Mouse (Mus musculus) megakaryocyte, embryonic 14.5 days (primary cell): Measurements from ENCODE around the gene Fpr3. TPM values are rescaled to one million over a fixed set of nuclear protein-coding genes. Genes with fewer than 3 reads are reported as not detected.
"Not testable (repeated sequence)": the region's sequence is repeated elsewhere in the genome, so short reads cannot be mapped to it uniquely, and the experiment has no call there.

Experiments used
- H3K27me3 ChIP-seq: replicated peaks from 2 replicates; pipeline ENCODE3; 2012; ENCODE audit warnings: inconsistent platforms
- H3K36me3 ChIP-seq: replicated peaks from 2 replicates; pipeline ENCODE3; 2012; ENCODE audit warnings: low read length, inconsistent platforms, mixed read lengths
- H3K4me1 ChIP-seq: 2 replicates; pipeline ENCODE4 v1.6.1; 2012; ENCODE audit warnings: inconsistent platforms
- H3K4me3 ChIP-seq: replicated peaks from 2 replicates; pipeline ENCODE3; 2012; ENCODE audit warnings: moderate library complexity, mild to moderate bottlenecking, inconsistent platforms
- H3K9me3 ChIP-seq: 2 replicates; pipeline ENCODE4 v1.6.1; 2012; ENCODE audit warnings: inconsistent platforms
- FLI1 ChIP-seq: IDR thresholded peaks from 2 replicates; pipeline ENCODE4 v1.6.1; 2012; ENCODE audit warnings: low read length, inconsistent platforms, mixed read lengths
- GATA1 ChIP-seq: IDR thresholded peaks from 3 replicates; pipeline ENCODE4 v1.6.1; 2012; ENCODE audit warnings: mixed read lengths, low read length, inconsistent platforms, borderline replicate concordance
- polyA plus RNA-seq: library from polyadenylated mRNA; stranded (reverse); fragments of >175 nt; gene quantifications from 2 replicates; pipeline ENCODE4 v1.2.3, GENCODE M21; 2012; ENCODE audit warnings: low replicate concordance; ENCODE audit not compliant: insufficient read depth

Fpr3 gene
- not detected in 2 replicates for polyA plus RNA-seq

GRCm38 (mm10) chr17:17887774-17888248 is at the start of gene Fpr3, which contains the start of gene Fpr2:
Gene Fpr3, plus strand, starts transcription at chr17:17887852.
Gene Fpr2, plus strand, starts transcription at chr17:17887824.
- Histone ChIP-seq H3K36me3 (no peaks in the 10 kb centered on the region), H3K4me3 (no peak within 1 kb of the TSS)
- no peak for TF ChIP-seq GATA1
- TF ChIP-seq FLI1, result no peak

GRCm38 (mm10) chr17:17837919-17838701 is 49.5 kb upstream of the Fpr3 start:
- Histone ChIP-seq H3K9me3 (no peaks in the 10 kb centered on the region), H3K4me1 (peaks cover 26% of the 10 kb centered on the region), H3K27me3 (no peaks in the 10 kb centered on the region), H3K36me3 (peaks cover 26% of the 10 kb centered on the region), H3K4me3 (peak overlapping the region; percentile 94)
- TF ChIP-seq GATA1, result no peak
- no peak for TF ChIP-seq FLI1

More at GRCm38 (mm10) chr17:17887774-17888248, at the start of gene Fpr3, which contains the start of gene Fpr2:
- Histone ChIP-seq H3K9me3 (no peaks in the 10 kb centered on the region), H3K4me1 (no peaks in the 10 kb centered on the region), H3K27me3 (no peaks in the 10 kb centered on the region)

GRCm38 (mm10) chr17:17839276-17839675 is 48.4 kb upstream of the Fpr3 start:
- Histone ChIP-seq H3K27me3 (no peaks in the 10 kb centered on the region), H3K9me3 (no peaks in the 10 kb centered on the region), H3K36me3 (peaks cover 26% of the 10 kb centered on the region), H3K4me3 (peak overlapping the region; percentile 94), H3K4me1 (peaks cover 26% of the 10 kb centered on the region)
- TF ChIP-seq GATA1 (no peak), FLI1 (no peak)

GRCm38 (mm10) chr17:17840796-17841195 is 46.9 kb upstream of the Fpr3 start:
- peaks cover 22% of the 10 kb centered on the region for H3K4me1 ChIP-seq
- H3K27me3 ChIP-seq, result no peaks in the 10 kb centered on the region
- no peak for TF ChIP-seq FLI1
- no peak for TF ChIP-seq GATA1
- no peak overlapping the region for H3K4me3 ChIP-seq
- H3K36me3 ChIP-seq, result peaks cover 26% of the 10 kb centered on the region
- H3K9me3 ChIP-seq, result no peaks in the 10 kb centered on the region

- TF ChIP-seq GATA1 (no peak), FLI1 (no peak)
- Histone ChIP-seq H3K36me3 (peaks cover 26% of the 10 kb centered on the region), H3K4me3 (no peak overlapping the region), H3K9me3 (no peaks in the 10 kb centered on the region), H3K27me3 (no peaks in the 10 kb centered on the region), H3K4me1 (peaks cover 10% of the 10 kb centered on the region)
Observed at GRCm38 (mm10) chr17:17843534-17844261, 44.0 kb upstream of the Fpr3 start.

GRCm38 (mm10) chr17:17844606-17845005 is 43.0 kb upstream of the Fpr3 start:
- H3K4me1 ChIP-seq, H3K4me3 ChIP-seq, H3K27me3 ChIP-seq, H3K9me3 ChIP-seq: not testable (repeated sequence)
- peaks cover 22% of the 10 kb centered on the region for H3K36me3 ChIP-seq

- Histone ChIP-seq H3K27me3 (peaks cover 8% of the 10 kb centered on the region), H3K36me3 (peaks cover 15% of the 10 kb centered on the region), H3K4me3 (no peak overlapping the region), H3K4me1 (peaks cover 16% of the 10 kb centered on the region), H3K9me3 (peaks cover 6% of the 10 kb centered on the region)
- TF ChIP-seq GATA1 (no peak), FLI1 (no peak)
Observed at GRCm38 (mm10) chr17:17845187-17846027, 42.2 kb upstream of the Fpr3 start.

- Histone ChIP-seq H3K27me3 (peaks cover 9% of the 10 kb centered on the region), H3K36me3 (no peaks in the 10 kb centered on the region), H3K4me3 (no peak overlapping the region), H3K9me3 (peaks cover 7% of the 10 kb centered on the region), H3K4me1 (peaks cover 16% of the 10 kb centered on the region)
- TF ChIP-seq GATA1 (no peak), FLI1 (no peak)
Observed at GRCm38 (mm10) chr17:17848988-17849387, 38.7 kb upstream of the Fpr3 start.

- Histone ChIP-seq H3K27me3 (peaks cover 9% of the 10 kb centered on the region), H3K36me3 (no peaks in the 10 kb centered on the region), H3K4me1 (peaks cover 16% of the 10 kb centered on the region), H3K4me3 (no peak overlapping the region), H3K9me3 (peaks cover 7% of the 10 kb centered on the region)
- TF ChIP-seq GATA1 (no peak), FLI1 (no peak)
Observed at GRCm38 (mm10) chr17:17849906-17850712, 37.5 kb upstream of the Fpr3 start.
